Mouse (Mus musculus) embryonic facial prominence, embryonic 15.5 days (tissue): ENCODE measurements around the gene Brd7. TPM values are rescaled to one million over a fixed set of nuclear protein-coding genes. Genes with fewer than 3 reads are reported as not detected.

Experiments used
- polyA plus RNA-seq: library from polyadenylated mRNA; unstranded; fragments of >200 nt; fragmentation: Nextera tagmentation; extraction: Ambion mirVana; gene quantifications from 2 replicates; pipeline ENCODE4 v1.2.1, GENCODE M21; 2015

Gene Brd7
- polyA plus RNA-seq, 1 experiment from 2014 or later: 72.8 TPM

Other genes starting within 250 kb of the Brd7 start
- 55.5 and 62.8 TPM in 2 replicates for gene Cnep1r1, start 243.4 kb downstream of the Brd7 start, polyA plus RNA-seq
- gene Heatr3, start 224.3 kb downstream of the Brd7 start, polyA plus RNA-seq: 47.1 and 50.5 TPM in 2 replicates
- 8.6 and 8.9 TPM in 2 replicates for gene Tent4b, start 163.0 kb downstream of the Brd7 start, polyA plus RNA-seq
- 8.9 and 10.6 TPM in 2 replicates for gene Adcy7, start 89.8 kb downstream of the Brd7 start, polyA plus RNA-seq
- 92.6 and 92.9 TPM in 2 replicates for gene Nkd1, start 159.2 kb upstream of the Brd7 start, polyA plus RNA-seq